Mouse (Mus musculus) left cerebral cortex, adult 18-20 months (tissue): ENCODE data around the gene Slc35e4. TPM values are rescaled to one million over a fixed set of nuclear protein-coding genes. Genes with fewer than 3 reads are reported as not detected.
"Not testable (repeated sequence)": the region's sequence is repeated elsewhere in the genome, so short reads cannot be mapped to it uniquely, and the experiment has no call there.

Experiments
- DNase-seq, 2 experiments: peaks; one replicate each; pipeline ENCODE4 v3.0.0; 2021 to 2022; ENCODE audit warnings: low spot score in 2 of 2, mixed read lengths in 1 of 2
- long read RNA-seq, 2 experiments: library from polyadenylated mRNA; stranded (forward); transcript quantifications; one replicate each; pipeline ENCODE4 v2.0.0; 2021
- total RNA-seq, 2 experiments: library from RNA; stranded (reverse); gene quantifications; 2 replicates each; pipeline ENCODE4 v1.2.3; 2021

The Slc35e4 gene
- 10 to 100 TPM; 19.0 to 20.0 TPM for total RNA-seq
- long read RNA-seq, experiment 1, transcript Slc35e4-201 (2 exons, 3,059 nt): major isoform, 49 of 51 reads
- long read RNA-seq, experiment 1, partial matches to known transcripts: 0 of 51 reads
- long read RNA-seq, experiment 1, other reads (novel, unspliced or antisense): 2 of 51 reads
- long read RNA-seq, experiment 2, transcript Slc35e4-201 (2 exons, 3,059 nt): major isoform, 40 of 45 reads
- long read RNA-seq, experiment 2, partial matches to known transcripts: 4 of 45 reads
- long read RNA-seq, experiment 2, other reads (novel, unspliced or antisense): 1 of 45 reads

DNA sequence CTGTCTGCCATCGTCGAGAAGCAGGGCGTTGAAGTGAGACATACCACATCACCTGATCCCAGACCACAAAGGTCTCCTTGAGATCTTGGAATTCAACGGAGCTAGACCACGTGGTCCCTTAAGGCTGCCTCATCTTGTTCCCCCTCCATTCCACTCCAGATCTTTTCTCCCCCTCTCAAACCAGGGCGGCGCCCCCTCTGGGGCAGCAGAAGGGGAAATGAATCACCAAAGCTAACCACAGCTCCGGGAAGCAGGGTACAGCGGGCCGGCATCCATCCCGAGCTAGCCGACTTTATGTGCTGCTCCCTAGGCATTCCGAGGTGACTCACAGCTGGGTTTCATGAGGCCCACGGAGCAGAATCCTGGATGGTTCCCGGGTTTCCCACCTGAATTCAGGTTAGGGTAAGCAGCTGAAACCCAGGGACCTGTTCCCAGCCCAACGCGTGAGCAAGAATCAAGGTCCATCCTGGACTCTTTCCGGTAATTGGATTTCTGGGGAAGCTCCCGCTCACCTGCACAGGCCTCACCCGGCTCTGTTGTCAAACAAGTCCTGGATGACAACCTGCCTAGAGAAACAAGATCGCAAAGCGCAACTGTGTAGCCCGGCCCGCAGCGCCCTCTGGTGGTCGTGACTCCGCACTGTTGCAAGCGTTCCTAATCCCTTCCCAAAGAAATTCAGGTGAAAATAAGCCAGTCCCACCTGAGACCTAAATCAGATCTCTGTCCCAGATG lies at the start of gene Slc35e4:
Gene Slc35e4, minus strand, starts transcription at position 556 of the 732 bp plus-strand sequence.
- DNase-seq: peak; percentile 81 to 87

DNA sequence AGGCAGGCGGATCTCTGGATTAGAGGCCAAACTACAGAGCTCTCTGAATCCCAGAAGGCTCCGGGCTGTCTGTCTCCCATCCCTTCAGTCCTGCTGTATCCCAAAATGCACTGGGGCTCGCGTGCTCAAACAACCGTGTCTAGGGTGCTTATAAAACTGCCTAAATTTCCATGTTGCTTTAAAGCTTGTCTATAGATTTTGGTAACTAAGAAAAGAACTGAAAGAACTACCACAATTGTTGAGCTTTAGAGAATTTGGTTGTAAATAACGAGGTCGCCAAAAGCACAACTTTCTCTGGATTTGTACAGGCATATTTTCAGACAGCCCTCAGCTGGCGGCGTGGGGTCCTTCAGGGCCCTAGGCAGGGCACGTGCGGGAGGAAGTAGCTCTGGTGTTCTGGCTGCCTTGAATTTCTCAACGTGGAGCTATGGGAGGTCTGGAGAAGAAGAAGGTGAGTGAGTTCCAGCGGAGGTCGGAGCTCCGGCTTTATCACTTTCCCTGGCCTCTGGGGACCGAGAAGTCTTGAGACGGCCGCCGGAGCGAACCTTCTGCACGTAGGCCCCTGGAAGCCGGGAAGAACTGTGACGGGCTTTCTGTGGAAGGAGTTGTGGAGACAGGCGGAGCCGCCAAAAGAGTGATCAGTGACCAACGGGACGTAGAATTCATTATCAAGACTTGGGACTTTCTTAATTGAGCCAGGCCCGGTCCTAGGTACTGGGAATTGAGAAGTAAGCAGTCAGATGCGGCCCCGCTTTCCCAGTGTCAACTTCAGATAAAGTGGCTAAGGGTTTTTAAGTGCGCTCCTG lies 49.3 kb upstream of the Slc35e4 start, which contains the start of gene Pes1:
Gene Pes1, plus strand, starts transcription at position 366 of the 806 bp plus-strand sequence.
- DNase-seq: peak; percentile 78 to 81

DNA sequence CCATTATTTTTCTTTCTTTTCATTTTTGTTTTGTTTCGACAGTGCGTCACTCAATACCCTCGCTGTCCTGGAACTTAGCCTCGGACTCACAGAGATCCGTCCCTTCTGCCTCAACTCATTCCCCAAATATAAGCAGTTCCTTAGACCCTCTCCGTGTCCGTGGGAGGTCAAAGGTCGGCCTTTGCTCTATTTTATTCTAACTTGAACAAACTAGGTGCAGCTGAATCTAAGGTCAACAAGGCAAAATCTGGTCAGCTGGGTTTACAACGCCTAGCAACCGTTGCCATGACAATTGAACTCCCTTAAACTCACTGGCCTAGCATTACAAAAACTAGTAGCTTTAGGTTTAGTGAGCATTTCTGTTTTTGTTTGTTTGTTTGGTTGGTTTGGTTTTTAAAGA lies 48.7 kb upstream of the Slc35e4 start:
- no peak for DNase-seq

DNA sequence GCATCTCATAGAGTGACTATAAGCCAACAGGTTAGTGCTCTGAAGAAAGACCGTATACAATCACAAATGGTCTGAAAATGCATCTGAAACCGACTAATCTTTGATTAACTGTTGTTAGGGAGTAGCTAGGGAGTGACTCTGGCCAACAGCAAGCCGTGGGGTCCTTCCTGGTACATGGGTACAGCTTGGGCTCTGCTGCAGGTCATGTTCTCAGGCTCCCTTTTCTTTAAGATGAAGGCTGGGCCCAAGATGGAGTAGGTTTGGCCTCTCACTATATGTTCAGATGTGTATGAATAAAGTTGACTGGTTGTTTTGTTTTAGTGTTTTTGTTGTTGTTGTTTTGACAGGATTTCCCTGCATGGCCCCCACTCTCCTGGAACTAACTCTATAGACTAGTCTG lies 47.3 kb upstream of the Slc35e4 start:
- DNase-seq: no peak

DNA sequence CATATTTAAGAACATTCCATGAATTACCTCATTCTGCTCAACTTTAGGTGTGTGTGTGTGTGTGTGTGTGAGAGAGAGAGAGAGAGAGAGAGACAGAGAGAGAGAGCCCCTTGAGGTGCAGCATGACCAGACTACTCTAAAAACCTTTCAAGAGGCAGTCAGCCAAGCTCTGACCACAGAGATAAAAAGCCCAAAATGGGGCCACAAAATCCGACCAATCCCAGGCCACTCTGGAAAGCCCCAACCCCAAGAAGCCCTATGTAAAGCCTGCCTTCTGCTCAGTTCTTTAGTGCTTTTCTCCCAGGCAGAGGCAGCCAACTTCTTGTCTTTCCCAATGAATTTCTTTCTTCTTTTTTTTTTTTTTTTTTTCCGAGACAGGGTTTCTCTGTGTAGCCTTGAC lies 46.4 kb upstream of the Slc35e4 start:
- no peak for DNase-seq

DNA sequence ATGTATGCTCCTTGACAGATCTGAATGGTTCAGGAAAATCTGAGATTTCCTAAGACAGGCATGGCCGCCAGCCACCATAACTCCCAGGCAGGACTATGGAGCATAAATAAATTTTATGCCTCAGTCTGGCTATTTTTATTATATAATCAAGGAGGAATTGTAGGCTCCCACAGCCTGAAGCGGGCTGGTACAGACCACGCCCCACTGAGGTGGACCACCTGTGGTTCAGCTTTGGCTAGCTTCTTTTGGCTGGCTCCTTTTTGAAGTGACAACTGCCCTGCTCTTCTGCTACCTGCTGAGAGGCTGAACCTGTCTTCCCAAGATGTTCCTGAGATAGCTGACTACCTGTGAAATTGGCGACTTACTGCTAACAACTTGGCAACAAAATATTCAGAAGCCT lies 40.9 kb upstream of the Slc35e4 start:
- DNase-seq: not testable (repeated sequence)

- not testable (repeated sequence) for DNase-seq
These were observed 40.4 kb upstream of the Slc35e4 start for GRCm38 (mm10) chr11:3954876-3955275.

DNA sequence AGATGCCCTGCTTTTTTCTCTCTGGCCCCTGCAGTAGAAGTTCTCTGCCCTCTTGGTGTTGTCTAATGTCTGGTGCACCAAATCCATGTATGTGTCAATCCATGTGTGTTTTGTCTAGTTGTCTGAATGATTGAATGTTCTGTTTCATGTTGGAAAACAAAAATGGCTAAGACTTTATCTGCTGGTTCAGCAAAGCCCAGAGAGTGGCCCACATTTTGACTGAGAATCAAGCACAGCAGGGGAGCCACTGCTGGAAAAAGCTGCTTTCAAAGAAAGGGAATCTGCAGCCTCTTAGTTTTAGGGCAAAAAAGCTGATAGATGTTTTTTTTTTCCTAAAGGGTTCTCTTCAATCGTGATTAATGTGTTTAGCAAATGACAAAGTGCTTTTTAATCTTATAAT lies 31.9 kb upstream of the Slc35e4 start:
- DNase-seq: no peak

- DNase-seq: no peak
These were observed 26.9 kb upstream of the Slc35e4 start for GRCm38 (mm10) chr11:3941371-3941770.

DNA sequence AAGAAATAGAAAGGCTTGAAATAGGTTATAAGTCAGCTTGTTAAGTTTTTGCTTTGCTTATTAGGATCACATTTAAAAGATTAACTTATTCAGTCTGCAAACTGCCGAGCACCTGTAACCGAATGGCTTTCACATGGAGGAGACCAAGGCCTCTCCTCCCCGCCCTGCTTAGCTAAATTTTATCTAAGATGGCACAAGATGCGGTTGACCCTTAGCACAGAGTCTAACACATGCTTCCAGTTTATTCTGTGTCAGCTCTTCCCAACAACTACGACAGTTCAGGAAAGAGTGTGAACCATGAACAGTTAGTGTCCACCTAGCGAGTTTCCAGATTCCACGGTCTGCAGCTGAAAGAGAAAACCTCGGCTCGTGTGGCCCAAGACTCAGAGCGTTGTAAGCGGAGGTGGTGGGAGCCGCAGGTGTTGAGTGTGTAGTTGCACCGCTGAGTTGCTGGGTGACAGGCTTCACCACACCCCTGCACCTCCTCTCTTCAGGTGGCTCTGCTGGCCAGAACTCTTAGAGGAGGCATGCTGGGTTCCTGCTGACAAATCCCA lies 22.9 kb upstream of the Slc35e4 start:
- no peak for DNase-seq

DNA sequence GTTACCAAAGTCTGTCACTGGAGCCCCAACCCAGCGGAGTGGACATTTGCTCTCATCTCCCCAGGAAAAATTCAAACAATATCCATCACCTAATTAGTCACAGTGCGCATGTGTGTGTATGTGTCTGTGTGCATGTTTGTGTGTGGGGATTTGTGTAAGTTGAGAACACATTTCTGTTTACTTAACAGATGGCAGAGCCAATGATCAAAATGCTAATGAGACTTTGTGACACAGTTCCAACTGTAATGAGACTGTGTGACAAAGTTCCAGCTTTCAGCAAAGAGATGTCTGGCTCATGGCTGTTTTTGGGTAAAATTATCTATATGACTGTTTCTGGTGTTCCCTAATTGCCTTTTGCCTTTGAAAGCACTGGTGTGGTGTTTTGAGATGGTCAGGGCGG lies 21.9 kb upstream of the Slc35e4 start:
- DNase-seq: no peak

DNA sequence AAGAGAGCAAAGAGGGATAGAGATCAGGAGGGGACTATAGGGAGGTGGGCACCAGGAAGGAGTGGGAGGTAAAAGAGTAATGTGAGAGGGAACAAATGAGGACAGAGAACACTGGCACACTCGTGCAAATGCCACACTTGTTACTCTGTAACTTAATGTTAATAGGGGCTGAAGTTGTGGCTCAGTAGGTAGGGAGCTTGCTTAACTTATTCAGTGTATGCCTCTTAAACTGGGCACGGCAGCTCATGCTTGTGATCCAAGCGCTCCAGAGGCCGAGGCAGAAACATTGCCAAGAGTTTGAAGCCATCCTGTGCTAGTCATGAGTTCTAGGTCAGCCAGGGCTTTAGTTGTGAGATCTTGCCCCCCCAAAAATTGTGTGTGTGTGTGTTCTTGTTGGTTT lies 20.7 kb upstream of the Slc35e4 start:
- DNase-seq: no peak

DNA sequence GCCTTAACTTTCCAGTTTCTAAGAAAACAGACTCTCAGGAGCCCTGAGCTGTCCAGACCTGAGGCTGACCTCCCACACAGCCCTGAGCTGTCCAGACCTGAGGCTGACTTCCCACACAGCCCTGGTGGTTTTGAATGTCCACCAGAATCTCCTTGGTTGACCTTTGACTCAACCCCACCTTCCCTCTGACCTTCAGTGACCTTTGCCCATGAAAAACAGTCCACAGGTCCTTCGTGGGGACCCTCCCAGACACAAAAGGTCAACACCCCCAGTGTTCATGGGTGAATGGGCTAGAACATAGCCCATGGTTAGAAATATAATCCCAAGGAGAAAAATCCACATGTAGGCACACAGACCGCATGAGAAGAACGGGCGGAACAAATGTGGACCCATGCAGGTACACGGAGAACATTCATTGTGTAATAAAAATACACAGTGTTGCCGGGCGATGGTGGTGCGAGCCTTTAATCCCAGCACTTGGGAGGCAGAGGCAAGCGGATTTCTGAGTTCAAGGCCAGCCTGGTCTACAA lies 19.4 kb upstream of the Slc35e4 start:
- DNase-seq: no peak

- peak; percentile 44 to 57 for DNase-seq
These were observed 17.2 kb upstream of the Slc35e4 start, which contains the start of gene Tcn2 for GRCm38 (mm10) chr11:3931511-3932211. Gene Tcn2 (minus strand): TSS chr11:3932159.

DNA sequence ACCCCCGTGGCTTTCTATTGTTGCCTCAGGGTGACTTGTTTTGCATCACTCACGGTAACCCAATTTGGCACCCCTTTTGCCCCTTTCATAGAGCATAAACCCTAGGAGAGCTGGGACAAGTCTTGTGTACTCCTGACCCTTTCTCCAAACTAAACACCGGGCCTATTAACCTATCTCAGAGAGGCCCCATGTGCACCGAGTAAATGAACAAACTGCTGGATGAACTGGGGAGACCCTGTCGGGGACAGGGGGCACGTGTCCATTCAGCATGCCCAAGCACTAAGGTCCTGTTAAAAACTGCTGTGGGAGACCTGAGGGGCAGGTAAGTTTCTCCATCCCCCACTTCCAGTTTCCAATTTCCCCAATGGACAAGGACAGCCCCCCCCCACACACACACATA lies 16.5 kb upstream of the Slc35e4 start:
- DNase-seq: no peak

- DNase-seq: no peak
These were observed 15.6 kb upstream of the Slc35e4 start for GRCm38 (mm10) chr11:3930019-3930418.

DNA sequence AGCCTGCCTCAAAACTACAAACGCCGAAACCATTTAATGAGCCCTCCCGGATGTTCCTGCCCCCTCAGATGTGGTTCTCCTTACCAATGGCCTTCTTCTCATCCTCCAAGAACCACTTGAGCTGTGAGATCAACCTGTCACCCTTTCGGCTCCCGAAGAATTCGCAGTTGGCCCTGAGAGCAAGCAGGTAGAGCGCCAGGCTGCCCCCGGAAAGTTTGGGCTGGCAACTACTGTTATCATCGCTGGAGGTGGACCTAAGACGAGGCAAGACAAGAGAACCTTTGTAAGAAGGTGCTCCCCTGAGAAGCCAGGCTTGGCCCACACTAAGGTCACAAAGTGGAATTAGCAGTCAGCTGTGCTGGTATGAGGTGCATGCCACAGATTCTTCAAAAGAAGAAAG lies 11.5 kb upstream of the Slc35e4 start:
- no peak for DNase-seq

GRCm38 (mm10) chr11:3922731-3923130 lies 8.3 kb upstream of the Slc35e4 start:
- DNase-seq: no peak

DNA sequence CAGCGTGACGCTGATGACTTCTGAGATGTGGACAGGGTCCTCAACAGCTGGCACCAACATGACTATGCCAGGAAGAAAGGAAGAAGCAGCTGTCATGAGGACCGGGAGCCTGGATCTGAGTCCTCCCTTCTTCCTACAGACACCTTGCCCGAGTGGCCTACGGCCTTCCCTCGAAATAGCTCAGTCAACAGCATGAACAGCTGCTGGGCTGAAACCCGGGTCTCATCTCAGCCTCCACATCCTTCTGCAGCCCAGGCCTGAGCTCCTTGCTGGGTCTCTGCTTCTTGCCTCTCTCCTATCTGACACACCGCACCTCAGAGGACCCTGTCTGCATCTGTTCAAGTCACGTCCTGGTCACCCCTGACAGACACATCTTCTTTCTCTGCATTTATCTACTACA lies 7.7 kb upstream of the Slc35e4 start:
- DNase-seq: no peak

- DNase-seq: peak; percentile 68 to 74
These were observed 6.9 kb upstream of the Slc35e4 start for GRCm38 (mm10) chr11:3921281-3921850.
